Mouse (Mus musculus) thymus, adult 2 months (tissue): Measurements from ENCODE around the gene Lpcat3. TPM values are rescaled to one million over a fixed set of nuclear protein-coding genes. Genes with fewer than 3 reads are reported as not detected.

ENCODE experiments used
- DNase-seq: peaks from one replicate; pipeline ENCODE4 v3.0.0; 2021
- H3K27ac ChIP-seq: fragments of 200-500 bp; 2 replicates; pipeline ENCODE4 v1.5.1; 2012; ENCODE audit warnings: low read length, control low read depth; ENCODE audit not compliant: control insufficient read depth, insufficient read depth
- H3K27me3 ChIP-seq: fragments of 200-500 bp; 2 replicates; pipeline ENCODE4 v1.6.1; 2012; ENCODE audit warnings: mild to moderate bottlenecking, low read length, moderate library complexity, mixed read lengths; ENCODE audit not compliant: control insufficient read depth, insufficient read depth
- H3K36me3 ChIP-seq: fragments of 200-500 bp; 2 replicates; pipeline ENCODE4 v1.6.1; 2012; ENCODE audit warnings: mild to moderate bottlenecking, low read length, moderate library complexity; ENCODE audit not compliant: control insufficient read depth, insufficient read depth
- H3K4me1 ChIP-seq: fragments of 200-500 bp; replicated peaks from 2 replicates; pipeline ENCODE4 v1.6.1; 2012; ENCODE audit warnings: low read length; ENCODE audit not compliant: control insufficient read depth, insufficient read depth
- H3K4me3 ChIP-seq: fragments of 200-500 bp; 2 replicates; pipeline ENCODE4 v1.5.1; 2012; ENCODE audit warnings: mild to moderate bottlenecking, low read length, control low read depth, moderate library complexity; ENCODE audit not compliant: control insufficient read depth, insufficient read depth
- CTCF ChIP-seq: fragments of 200-500 bp; IDR thresholded peaks from 2 replicates; pipeline ENCODE4 v1.5.1; 2012; ENCODE audit warnings: mild to moderate bottlenecking, control low read depth, low read length, moderate library complexity, borderline replicate concordance; ENCODE audit not compliant: control insufficient read depth, poor library complexity, insufficient read depth; ENCODE audit errors: extremely low read depth
- POLR2A ChIP-seq: fragments of 200-500 bp; IDR thresholded peaks from 2 replicates; pipeline ENCODE4 v1.6.1; 2012; ENCODE audit warnings: mild to moderate bottlenecking, low read length, control low read depth, moderate library complexity; ENCODE audit not compliant: control insufficient read depth, poor library complexity, insufficient read depth; ENCODE audit errors: extremely low read depth
- WGBS: fragments of 180-500 bp; shearing (Covaris S2); methylation state at CpG from one replicate; pipeline ENCODE4 v1.1.7; 2018; 5-methylcytosine and 5-hydroxymethylcytosine counted together
- polyA plus RNA-seq: library from polyadenylated mRNA; depleted of rRNA; stranded (reverse); fragments of >200 nt; gene quantifications from 2 replicates; pipeline ENCODE4 v1.2.3, GENCODE M21; 2012

Lpcat3 gene
- polyA plus RNA-seq, 1 experiment, result 184 TPM

DNA sequence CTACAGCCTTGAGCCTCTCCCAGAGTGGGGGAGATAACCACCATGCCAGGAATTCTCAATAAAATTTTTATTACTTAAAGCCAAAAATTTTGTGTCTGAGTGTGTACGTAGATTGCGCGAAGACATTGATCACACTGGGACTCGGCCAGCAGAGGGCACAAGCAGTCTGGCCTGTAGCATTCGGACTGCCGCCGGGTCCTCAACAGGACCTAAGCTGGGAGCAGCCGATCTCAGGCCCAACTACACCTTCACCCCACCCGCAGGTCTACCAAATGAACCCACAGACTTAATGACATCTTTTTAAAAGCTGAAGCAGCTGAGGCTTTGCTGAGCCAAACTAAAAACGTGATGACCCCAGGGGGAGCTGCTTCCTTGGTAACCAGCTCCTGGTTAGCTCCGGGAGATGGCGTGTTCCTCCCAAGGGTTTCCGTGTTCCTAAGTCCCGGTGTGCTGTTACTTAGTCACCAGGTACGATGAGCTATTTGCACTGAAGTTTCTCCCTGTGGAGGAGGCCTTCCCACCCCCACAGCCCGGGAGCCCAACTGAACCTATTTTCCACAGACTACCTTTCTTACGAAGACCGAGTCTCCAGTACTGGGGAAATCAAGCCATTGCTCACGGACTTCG, 54.1 kb downstream of the Lpcat3 start:
- 67% methylated on average over 20 of the region's 20 CpGs for whole genome bisulfite sequencing
- DNase-seq, result peak; percentile 52
- no peak overlapping the region for H3K27ac ChIP-seq
- peaks cover 15% of the 10 kb centered on the region for H3K36me3 ChIP-seq
- no peak for TF ChIP-seq POLR2A
- peak; percentile 81; the same call in 1 of the 2 replicates for TF ChIP-seq CTCF
- H3K4me1 ChIP-seq, result peaks cover 35% of the 10 kb centered on the region
- H3K27me3 ChIP-seq, result no peaks in the 10 kb centered on the region
- no peak overlapping the region for H3K4me3 ChIP-seq

DNA sequence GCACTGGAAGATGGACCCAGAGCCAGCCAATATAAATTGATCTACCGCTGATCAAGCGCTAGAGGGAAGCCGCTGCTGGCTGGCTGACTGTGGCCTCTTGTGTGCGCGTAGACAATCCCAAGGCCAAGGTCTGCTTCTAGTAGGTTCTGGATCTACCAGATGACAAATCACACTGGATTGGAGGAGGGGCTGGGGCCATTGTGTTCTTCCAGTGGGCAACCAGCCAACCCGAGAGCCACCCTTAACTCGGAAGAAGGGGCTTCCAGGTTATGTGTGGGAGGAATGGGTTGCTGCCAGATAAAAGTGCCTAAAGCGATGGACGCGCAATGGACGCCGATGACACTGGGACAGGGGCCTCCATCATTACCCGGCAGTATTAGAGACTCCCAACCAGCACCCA, 55.1 kb downstream of the Lpcat3 start:
- Histone ChIP-seq H3K27me3 (no peaks in the 10 kb centered on the region), H3K4me1 (peaks cover 37% of the 10 kb centered on the region), H3K27ac (no peak overlapping the region), H3K36me3 (peaks cover 15% of the 10 kb centered on the region), H3K4me3 (peak overlapping the region; percentile 18)
- no peak for TF ChIP-seq POLR2A
- no peak for TF ChIP-seq CTCF
- no peak for DNase-seq
- 94% methylated on average over 13 of the region's 13 CpGs for WGBS

DNA sequence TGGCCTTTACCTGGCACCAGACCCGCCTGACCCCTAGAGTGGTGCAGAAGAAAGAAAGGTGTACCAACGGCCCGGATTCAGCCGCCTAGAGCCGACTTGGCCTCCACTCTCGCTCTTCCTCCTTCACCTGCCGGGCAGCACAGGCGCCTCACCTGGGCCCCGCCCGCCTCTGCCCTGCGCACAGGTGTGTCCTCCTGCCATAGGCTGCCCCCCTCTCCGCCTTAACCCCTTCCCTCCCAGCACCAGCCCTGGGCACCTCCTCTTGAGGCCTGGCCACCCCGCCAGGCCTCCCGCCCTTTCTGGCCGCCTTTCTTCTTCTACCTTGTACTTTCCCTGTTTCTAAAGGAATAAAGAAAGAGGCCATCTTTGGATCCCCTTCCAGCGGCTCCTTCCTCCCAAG, 55.9 kb downstream of the Lpcat3 start:
- peaks cover 40% of the 10 kb centered on the region for H3K4me1 ChIP-seq
- H3K4me3 ChIP-seq, result peak overlapping the region; percentile 18
- 89% methylated on average over 16 of the region's 16 CpGs for WGBS
- peaks cover 18% of the 10 kb centered on the region for H3K36me3 ChIP-seq
- no peaks in the 10 kb centered on the region for H3K27me3 ChIP-seq
- DNase-seq, result no peak
- no peak for TF ChIP-seq POLR2A
- TF ChIP-seq CTCF, result no peak
- peak overlapping the region; percentile 29; the same call in 1 of the 2 replicates for H3K27ac ChIP-seq

DNA sequence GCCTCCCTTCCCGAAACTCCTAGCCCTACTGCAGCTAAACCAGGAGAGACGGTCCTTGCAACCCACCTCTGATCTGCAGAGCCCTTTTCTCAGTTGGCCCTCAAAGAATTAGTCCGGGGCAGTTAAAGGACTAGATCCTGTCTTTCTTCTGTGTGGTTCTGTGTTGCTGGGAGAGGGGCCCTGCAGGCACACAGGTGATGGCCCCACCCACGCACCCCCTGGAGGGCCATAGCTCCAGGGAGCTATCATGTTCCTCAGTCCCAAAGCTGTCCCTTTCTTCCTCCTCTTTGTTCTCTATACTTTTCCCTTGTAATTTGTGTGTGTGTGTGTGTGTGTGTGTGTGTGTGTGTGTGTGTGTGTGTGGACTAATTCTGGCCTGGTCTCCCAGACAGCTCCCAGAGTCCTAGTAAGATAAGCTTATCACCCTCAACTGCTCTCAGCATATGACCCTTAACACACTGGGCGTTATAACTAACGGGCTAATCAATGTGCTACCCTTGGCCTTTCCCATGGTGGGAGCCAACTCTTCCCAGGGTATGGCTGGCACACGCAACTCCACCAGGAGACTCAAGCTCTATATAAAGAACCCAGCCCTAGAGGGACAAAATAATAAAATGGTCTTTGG, 56.6 kb downstream of the Lpcat3 start:
- no peak for DNase-seq
- 91% methylated on average over 7 of the region's 7 CpGs for WGBS
- Histone ChIP-seq H3K4me3 (no peak overlapping the region; the same call in 1 of the 2 replicates), H3K27ac (no peak overlapping the region), H3K4me1 (peaks cover 41% of the 10 kb centered on the region), H3K36me3 (peaks cover 20% of the 10 kb centered on the region), H3K27me3 (no peaks in the 10 kb centered on the region)
- no peak for TF ChIP-seq CTCF
- TF ChIP-seq POLR2A, result no peak

DNA sequence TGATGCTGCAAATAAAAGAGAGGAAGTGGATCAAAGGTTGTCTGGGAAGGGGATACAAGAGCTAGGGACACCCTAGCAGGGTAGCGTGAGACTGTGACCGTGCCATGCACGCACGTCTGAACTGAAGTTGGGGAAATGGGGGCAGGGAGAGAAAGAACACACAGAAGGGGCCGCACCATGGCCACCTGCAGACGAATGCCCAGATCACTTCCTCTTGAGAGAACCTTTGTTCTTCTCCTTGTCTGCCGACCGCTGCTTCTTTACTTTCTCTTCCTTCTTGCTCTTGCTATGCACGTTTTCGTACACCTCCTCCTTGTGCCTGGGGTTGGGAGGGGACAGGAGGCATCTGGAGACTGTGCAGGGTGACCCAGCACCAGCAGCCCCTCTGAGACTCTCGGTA, 58.1 kb downstream of the Lpcat3 start:
- Histone ChIP-seq H3K27me3 (no peaks in the 10 kb centered on the region), H3K27ac (peak overlapping the region; percentile 81), H3K4me1 (peaks cover 48% of the 10 kb centered on the region), H3K4me3 (peak overlapping the region; percentile 10), H3K36me3 (peaks cover 26% of the 10 kb centered on the region)
- 3% methylated on average over 11 of the region's 11 CpGs for WGBS
- TF ChIP-seq CTCF (no peak), POLR2A (0 out of 2 replicates have a peak, but pooled peaks have one; percentile 10)
- no peak for DNase-seq

DNA sequence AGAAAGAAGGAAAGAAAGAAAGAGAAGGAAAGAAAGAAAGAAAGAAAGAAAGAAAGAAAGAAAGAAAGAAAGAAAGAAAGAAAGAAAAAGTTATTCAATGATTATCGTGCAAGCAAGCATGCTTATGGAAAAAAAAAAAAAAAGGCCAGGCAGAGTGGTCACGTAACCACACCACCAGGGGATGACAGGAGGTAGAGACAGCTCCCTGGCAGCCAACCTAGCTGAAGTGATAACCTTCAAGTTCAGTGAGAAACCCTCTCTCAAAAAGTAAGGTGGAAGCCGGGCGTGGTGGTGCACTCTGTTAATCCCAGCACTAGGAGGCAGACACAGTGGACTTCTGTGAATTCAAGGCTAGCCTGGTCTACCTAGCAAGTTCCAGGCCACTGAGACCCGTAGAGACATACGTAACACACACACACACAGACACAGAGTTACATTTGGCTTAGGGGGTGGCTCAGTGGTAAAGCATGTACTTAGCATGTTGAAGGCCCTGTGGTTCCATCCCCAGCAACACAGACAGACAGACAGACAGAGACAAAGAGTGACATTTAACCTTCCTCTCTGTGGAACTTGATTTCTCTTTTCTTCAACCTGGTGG, 60.1 kb downstream of the Lpcat3 start:
- Histone ChIP-seq H3K4me1 (peaks cover 48% of the 10 kb centered on the region), H3K4me3 (no peak overlapping the region), H3K36me3 (peaks cover 33% of the 10 kb centered on the region), H3K27me3 (no peaks in the 10 kb centered on the region), H3K27ac (peak overlapping the region; percentile 64)
- TF ChIP-seq POLR2A (no peak), CTCF (no peak)
- WGBS, result 68% methylated on average over 6 of the region's 6 CpGs
- no peak for DNase-seq

DNA sequence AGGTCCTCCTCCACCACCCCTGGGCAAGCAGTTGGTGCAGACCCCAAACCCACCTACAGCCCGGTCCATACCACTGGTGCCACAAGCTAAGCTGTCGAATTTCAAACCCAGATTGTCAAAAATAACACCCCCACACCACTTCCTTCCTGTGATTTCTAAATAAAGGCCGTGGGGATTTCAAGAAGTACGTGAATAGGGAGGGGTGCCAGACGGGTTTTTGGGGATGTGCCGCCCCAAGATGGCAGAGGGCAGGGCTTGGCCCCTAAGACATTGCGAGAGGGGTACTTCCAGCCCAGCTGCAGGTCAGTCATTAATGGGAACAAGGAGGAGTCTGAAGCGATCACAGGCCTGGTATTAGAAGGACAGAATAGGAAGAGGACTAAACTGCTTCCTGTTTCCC, 60.7 kb downstream of the Lpcat3 start:
- Histone ChIP-seq H3K36me3 (peaks cover 38% of the 10 kb centered on the region), H3K27ac (peak overlapping the region; percentile 64)
- WGBS, result 26% methylated on average over 8 of the region's 8 CpGs

More for the DNA sequence above, 60.7 kb downstream of the Lpcat3 start:
- no peak for TF ChIP-seq POLR2A
- TF ChIP-seq CTCF, result no peak
- Histone ChIP-seq H3K4me1 (peaks cover 52% of the 10 kb centered on the region), H3K4me3 (no peak overlapping the region), H3K27me3 (no peaks in the 10 kb centered on the region)
- no peak for DNase-seq
